Mouse (Mus musculus) spleen, adult 2 months (tissue): ENCODE results near the gene Prickle1.

Source experiments
- CTCF ChIP-seq: fragments of 200-500 bp; IDR thresholded peaks from 2 replicates; pipeline ENCODE4 v1.5.1; 2011; ENCODE audit warnings: mild to moderate bottlenecking, inconsistent platforms; ENCODE audit not compliant: insufficient read depth, insufficient read length, insufficient replicate concordance; ENCODE audit errors: extremely low read depth
- POLR2A ChIP-seq: fragments of 200-500 bp; IDR thresholded peaks from 2 replicates; pipeline ENCODE4 v1.6.1; 2011; ENCODE audit warnings: low read depth, low read length, inconsistent platforms

- TF ChIP-seq POLR2A (no peak), CTCF (no peak)
Observed at GRCm38 (mm10) chr15:93513939-93514341, 81.8 kb downstream of the Prickle1 start.
